Mouse (Mus musculus) ES-E14 (cell line): ENCODE results near the gene Retreg3. TPM values are rescaled to one million over a fixed set of nuclear protein-coding genes. Genes with fewer than 3 reads are reported as not detected.

Source experiments
- DNase-seq: peaks from one replicate; pipeline ENCODE4 v3.0.0-alpha.2; 2013; ENCODE audit warnings: low read depth, low spot score
- H3K27ac ChIP-seq: 2 replicates; pipeline ENCODE4 v1.5.1; 2012; ENCODE audit warnings: low read depth, mild to moderate bottlenecking, low read length, moderate library complexity, mixed read lengths; ENCODE audit not compliant: poor library complexity, insufficient read depth, severe bottlenecking
- H3K36me3 ChIP-seq: 2 replicates; pipeline ENCODE4 v1.6.1; 2012; ENCODE audit warnings: mild to moderate bottlenecking, low read length, moderate library complexity, mixed read lengths; ENCODE audit not compliant: control insufficient read depth, poor library complexity, insufficient read depth, severe bottlenecking
- H3K4me1 ChIP-seq, 2 experiments: fragments of 150-350 bp in 1 of 2; sonication (generic) in 1 of 2; 2 replicates each; pipeline ENCODE4 v1.6.1; 2012; ENCODE audit warnings: low read length in 2 of 2, mild to moderate bottlenecking in 1 of 2, mixed read lengths in 1 of 2; ENCODE audit not compliant: control insufficient read depth in 2 of 2, insufficient read depth in 2 of 2, poor library complexity in 1 of 2
- H3K4me3 ChIP-seq, 2 experiments: fragments of 150-350 bp in 1 of 2; sonication (generic) in 1 of 2; 2 replicates each; pipeline ENCODE4 v1.5.1; 2012; ENCODE audit warnings: low read length in 2 of 2, low read depth in 1 of 2, mild to moderate bottlenecking in 1 of 2, mixed read lengths in 1 of 2; ENCODE audit not compliant: insufficient read depth in 1 of 2, poor library complexity in 1 of 2, severe bottlenecking in 1 of 2
- H3K9ac ChIP-seq: 2 replicates; pipeline ENCODE4 v1.6.1; 2012; ENCODE audit warnings: low read depth, mild to moderate bottlenecking, low read length, mixed read lengths; ENCODE audit not compliant: poor library complexity, insufficient read depth, severe bottlenecking
- H3K9me3 ChIP-seq: fragments of 150-350 bp; sonication (generic); 2 replicates; pipeline ENCODE4 v1.6.1; 2012; ENCODE audit warnings: low read depth, mild to moderate bottlenecking, low read length; ENCODE audit not compliant: control insufficient read depth, insufficient read depth
- CHD2 ChIP-seq: IDR thresholded peaks from 2 replicates; pipeline ENCODE4 v1.6.1; 2014; ENCODE audit warnings: mild to moderate bottlenecking, low read depth, low read length, inconsistent platforms
- HCFC1 ChIP-seq: IDR thresholded peaks from 2 replicates; pipeline ENCODE4 v1.6.1; 2012; ENCODE audit warnings: low read length, inconsistent platforms, borderline replicate concordance; ENCODE audit not compliant: insufficient read depth
- MAFK ChIP-seq: IDR thresholded peaks from 2 replicates; pipeline ENCODE4 v1.6.1; 2014; ENCODE audit warnings: mild to moderate bottlenecking, low read depth, low read length, inconsistent platforms; ENCODE audit not compliant: insufficient read depth
- ZC3H11A ChIP-seq: IDR thresholded peaks from 2 replicates; pipeline ENCODE4 v1.6.1; 2012; ENCODE audit warnings: low read depth, mild to moderate bottlenecking, inconsistent platforms, low read length, borderline replicate concordance
- ZNF384 ChIP-seq: IDR thresholded peaks from 2 replicates; pipeline ENCODE4 v1.6.1; 2012; ENCODE audit warnings: low read depth, low read length, inconsistent platforms
- in situ Hi-C, 2 experiments: fragments of 600-800 bp; cut with MboI; formaldehyde crosslinking; loops; one replicate each; pipeline ENCODE4 v1.15.1; 2025; ENCODE audit warnings: low sequenced_read_pairs in 2 of 2, inconsistent platforms in 1 of 2; ENCODE audit not compliant: unreplicated experiment in 2 of 2
- total RNA-seq: library from RNA; depleted of rRNA; stranded (reverse); fragments of 300-350 nt; gene quantifications from 2 replicates; pipeline ENCODE4 v1.2.3, GENCODE M21; 2012

Gene Retreg3
- total RNA-seq, 1 experiment: 60.4 TPM

DNA sequence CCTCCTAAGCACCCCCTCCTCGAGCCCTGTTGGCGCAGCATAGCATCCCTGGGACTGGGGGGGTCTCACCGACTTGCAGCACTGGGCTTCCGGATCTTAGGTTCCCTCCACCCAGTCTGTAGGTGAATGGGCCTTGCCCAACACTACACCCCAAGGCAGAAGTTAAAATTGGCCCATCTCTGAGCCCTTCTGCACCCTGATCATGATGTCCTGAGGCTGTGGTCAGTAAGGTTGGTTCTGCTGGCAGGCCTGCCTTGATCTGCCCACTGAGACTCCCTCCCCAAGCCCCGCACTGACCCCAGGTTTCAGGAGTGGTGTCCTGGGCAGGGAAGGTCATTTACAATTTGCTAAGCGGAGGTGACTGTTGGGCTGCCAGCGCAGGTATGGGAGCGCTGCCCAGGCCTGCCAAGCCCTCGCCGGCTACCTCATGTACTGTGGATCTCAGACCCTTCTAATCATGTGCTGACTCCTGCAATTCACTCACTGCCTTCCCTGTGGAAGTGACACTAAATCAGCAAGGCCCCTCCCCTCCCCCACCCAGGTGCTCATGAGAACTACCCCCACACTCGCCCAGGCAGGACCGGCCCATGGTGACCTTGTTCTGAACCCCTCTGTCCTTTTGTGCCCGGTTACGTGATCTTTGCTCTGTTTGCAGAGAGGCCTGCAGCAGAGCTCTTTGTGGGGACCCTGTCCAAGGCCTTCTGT lies 56.6 kb downstream of the Retreg3 start:
- Histone ChIP-seq H3K36me3 (peaks cover 2% of the 10 kb centered on the region; the same call in 1 of the 2 replicates), H3K4me3 (0 out of 4 replicates have a peak overlapping the region, but pooled peaks of 1 of the 2 experiments have one; percentile 15), H3K4me1 (peaks cover 2 to 34% of the 10 kb centered on the region in 2 experiments; a peak in 3 of 4 replicates), H3K9me3 (no peaks in the 10 kb centered on the region), H3K9ac (peak overlapping the region; percentile 17; the same call in 1 of the 2 replicates), H3K27ac (no peak overlapping the region)
- in situ Hi-C loops: loop anchor here in 1 of 2 experiments (10.0 kb wide), 1 partner anchor 78 kb away; no protein-coding TSS in a partner anchor
- TF ChIP-seq MAFK (no peak), ZC3H11A (no peak), HCFC1 (no peak), ZNF384 (no peak), CHD2 (no peak)
- DNase-seq: no peak

DNA sequence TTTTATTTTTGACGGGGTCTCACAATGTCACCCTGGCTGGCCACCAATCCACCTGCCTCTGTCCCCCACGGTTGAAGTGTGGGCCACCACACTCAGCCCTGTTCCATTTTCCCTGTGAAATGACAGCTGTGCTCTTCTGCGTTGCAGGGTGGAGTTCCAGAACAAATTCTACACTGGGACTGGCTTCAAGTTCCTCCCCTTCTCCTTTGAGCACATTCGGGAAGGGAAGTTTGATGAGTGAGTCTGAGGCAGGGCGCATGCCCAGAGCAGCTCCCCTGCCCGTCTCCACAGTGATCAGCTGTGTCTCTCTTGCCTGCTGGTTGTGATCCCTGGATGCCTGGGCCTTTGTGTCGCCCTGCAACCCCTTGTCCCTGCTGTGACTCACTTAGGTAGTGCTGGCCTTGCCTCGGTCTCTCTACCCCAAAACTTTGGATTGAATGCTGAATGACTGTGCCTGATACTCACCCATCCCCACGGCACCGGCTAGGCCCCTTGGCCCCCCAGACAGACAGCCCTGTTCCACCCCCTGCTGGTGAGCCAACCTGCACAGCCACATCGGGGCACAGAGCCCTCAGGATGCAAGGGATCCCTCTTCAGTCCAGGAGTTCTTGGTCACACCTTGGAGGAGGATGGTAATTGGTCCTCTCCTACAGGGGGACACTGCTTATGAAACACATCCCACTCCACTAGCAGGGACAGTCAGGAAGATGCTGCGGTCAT lies 57.4 kb downstream of the Retreg3 start:
- H3K9me3 ChIP-seq: no peaks in the 10 kb centered on the region
- TF ChIP-seq HCFC1: no peak
- no peak for TF ChIP-seq ZC3H11A
- TF ChIP-seq MAFK: no peak
- no peak for TF ChIP-seq CHD2
- no peak for TF ChIP-seq ZNF384
- H3K27ac ChIP-seq: no peak overlapping the region
- no peak overlapping the region for H3K4me3 ChIP-seq
- DNase-seq: no peak
- H3K4me1 ChIP-seq: peaks cover 5 to 34% of the 10 kb centered on the region in 2 experiments
- in situ Hi-C loops: loop anchor here in 1 of 2 experiments (10.0 kb wide), 1 partner anchor 78 kb away; no protein-coding TSS in a partner anchor
- no peak overlapping the region for H3K9ac ChIP-seq
- peaks cover 2% of the 10 kb centered on the region; the same call in 1 of the 2 replicates for H3K36me3 ChIP-seq

DNA sequence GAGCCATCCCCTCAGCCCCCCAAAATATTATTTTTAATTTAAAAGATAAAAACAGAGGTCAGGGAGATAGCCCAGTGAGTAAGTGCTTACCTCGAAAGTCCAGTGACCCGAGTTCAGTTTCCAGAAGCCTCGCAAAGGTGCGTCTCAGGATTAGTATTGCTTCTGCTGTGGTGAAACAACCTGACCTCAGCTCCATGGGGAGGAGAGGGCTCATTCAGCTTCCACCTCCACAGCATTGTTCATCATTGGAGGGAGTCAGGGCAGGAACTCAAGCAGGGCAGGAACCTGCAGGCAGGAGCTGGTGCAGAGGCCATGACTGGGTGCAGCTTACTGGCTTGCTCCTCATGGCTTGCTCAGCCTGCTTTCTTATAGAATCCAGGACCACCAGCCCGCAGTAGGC lies 58.6 kb downstream of the Retreg3 start:
- H3K4me3 ChIP-seq: no peak overlapping the region
- no peaks in the 10 kb centered on the region for H3K9me3 ChIP-seq
- in situ Hi-C loops: loop anchor here in 1 of 2 experiments (10.0 kb wide), 1 partner anchor 76 kb away; no protein-coding TSS in a partner anchor
- H3K27ac ChIP-seq: no peak overlapping the region
- peaks cover 5 to 31% of the 10 kb centered on the region in 2 experiments for H3K4me1 ChIP-seq
- H3K36me3 ChIP-seq: peaks cover 2% of the 10 kb centered on the region; the same call in 1 of the 2 replicates
- H3K9ac ChIP-seq: no peak overlapping the region
- TF ChIP-seq ZC3H11A (no peak), CHD2 (no peak), ZNF384 (no peak), MAFK (no peak), HCFC1 (no peak)
- no peak for DNase-seq

DNA sequence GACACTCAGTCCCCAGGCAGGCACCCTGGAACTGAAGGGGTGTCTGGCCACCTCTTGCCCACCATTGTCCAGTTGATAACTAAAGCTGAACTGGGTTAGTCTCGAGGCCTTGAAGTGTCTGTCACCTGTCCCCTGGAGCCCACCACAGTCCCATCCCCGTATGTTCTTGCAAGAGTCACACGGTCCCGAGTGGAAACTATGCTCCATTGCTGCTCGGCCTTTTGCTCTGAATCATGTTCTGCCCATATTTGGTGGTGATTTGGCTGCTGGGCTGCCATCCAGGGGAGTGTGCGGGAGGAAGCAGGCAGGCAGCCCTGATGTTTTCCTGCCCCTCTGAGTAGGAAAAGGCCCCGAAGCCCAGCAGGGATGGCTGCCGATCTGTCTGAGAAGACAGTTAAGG lies 59.6 kb downstream of the Retreg3 start:
- no peak for DNase-seq
- Histone ChIP-seq H3K27ac (no peak overlapping the region), H3K4me1 (peaks cover 5 to 35% of the 10 kb centered on the region in 2 experiments), H3K9ac (no peak overlapping the region), H3K9me3 (no peaks in the 10 kb centered on the region), H3K36me3 (peaks cover 2% of the 10 kb centered on the region; the same call in 1 of the 2 replicates), H3K4me3 (no peak overlapping the region)
- no peak for TF ChIP-seq ZNF384
- in situ Hi-C loops: loop anchor here in 1 of 2 experiments (10.0 kb wide), 1 partner anchor 75 kb away; no protein-coding TSS in a partner anchor
